Mouse (Mus musculus) cerebellum, postnatal 25 days (tissue): ENCODE measurements around the gene Olfr330.
"Not testable (repeated sequence)": the region's sequence is repeated elsewhere in the genome, so short reads cannot be mapped to it uniquely, and the experiment has no call there.

Experiments
- DNase-seq, 2 experiments: peaks; one replicate each; pipeline ENCODE4 v3.0.0; 2021; ENCODE audit warnings: mixed read lengths in 2 of 2

The Olfr330 gene

GRCm38 (mm10) chr11:58534736-58535135, at the start of gene Olfr330:
Gene Olfr330 (minus strand): TSS chr11:58534836.
- not testable (repeated sequence) for DNase-seq

GRCm38 (mm10) chr11:58578636-58579035, 44.0 kb upstream of the Olfr330 start:
- DNase-seq, result no peak

GRCm38 (mm10) chr11:58577430-58577829, 42.8 kb upstream of the Olfr330 start, which contains the start of gene Olfr325:
Gene Olfr325 (plus strand): TSS chr11:58577730.
- DNase-seq, result no peak

- no peak for DNase-seq
These were observed 35.8 kb upstream of the Olfr330 start, which contains the start of gene Olfr224 for GRCm38 (mm10) chr11:58570405-58570804. Gene Olfr224 (minus strand): TSS chr11:58570553.

GRCm38 (mm10) chr11:58555536-58555935, 20.9 kb upstream of the Olfr330 start, which contains the start of gene Olfr328:
Gene Olfr328 (minus strand): TSS chr11:58555636.
- DNase-seq, result no peak

GRCm38 (mm10) chr11:58546322-58546721, 11.7 kb upstream of the Olfr330 start, which contains the start of gene Olfr329-ps:
Gene Olfr329-ps (minus strand): TSS chr11:58546422.
- no peak for DNase-seq

GRCm38 (mm10) chr11:58519756-58520155, 14.9 kb downstream of the Olfr330 start:
- peak; percentile 8 to 23 for DNase-seq

GRCm38 (mm10) chr11:58518916-58519315, 15.7 kb downstream of the Olfr330 start:
- peak; percentile 59 to 60 for DNase-seq

- not testable (repeated sequence) for DNase-seq
These were observed 25.6 kb downstream of the Olfr330 start for GRCm38 (mm10) chr11:58509058-58509457.

- DNase-seq, result not testable (repeated sequence)
These were observed 32.2 kb downstream of the Olfr330 start, which contains the start of gene Olfr331 for GRCm38 (mm10) chr11:58502472-58502871. Gene Olfr331 (minus strand): TSS chr11:58502572.

GRCm38 (mm10) chr11:58499290-58499689, 35.3 kb downstream of the Olfr330 start:
- DNase-seq, result no peak

- DNase-seq, result no peak
These were observed 35.9 kb downstream of the Olfr330 start for GRCm38 (mm10) chr11:58498761-58499160.

GRCm38 (mm10) chr11:58492455-58492854, 42.2 kb downstream of the Olfr330 start, which contains the start of gene Olfr332:
Gene Olfr332 (minus strand): TSS chr11:58492555.
- DNase-seq, result no peak
